In the genomic region with DNA sequence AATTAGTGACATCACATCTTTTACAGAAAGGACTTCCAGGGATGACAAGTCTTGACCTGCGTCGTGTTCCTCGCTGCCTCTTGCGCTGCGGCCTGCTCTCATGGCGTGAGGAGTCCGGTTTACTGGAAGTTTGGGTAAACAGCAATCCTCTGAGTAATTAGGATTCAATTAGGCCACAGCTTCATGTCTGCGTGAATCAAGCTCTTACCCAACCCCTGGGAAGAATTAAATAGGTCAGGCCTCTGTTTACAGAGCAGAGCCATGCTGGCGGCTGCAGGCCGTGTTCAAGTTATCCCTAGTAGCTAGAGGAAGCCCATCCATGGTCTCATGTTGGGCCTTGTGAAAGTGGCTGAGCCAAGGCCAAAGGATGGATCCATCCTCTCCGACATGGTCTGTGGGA, we compare ENCODE assay signal across 18 mouse cellular contexts. TPM values are rescaled to one million over a fixed set of nuclear protein-coding genes. Genes with fewer than 3 reads are reported as not detected.
DNase-seq lines count a peak whose midpoint lies in the region; ATAC-seq and TF ChIP-seq lines count a peak whose summit lies in the region.
"Had no signal": no experiment of that assay in that cellular context is flagged by ENCODE, and none has a peak within 500 bp of the region (broad histone marks: within the 10 kb centered on the region; RNA-seq: fewer than 3 reads in every experiment).

No protein-coding gene starts in this region.

- intact Hi-C loops in heart, adult 2 months (cut with DNase I): loop anchor here (10.0 kb wide), 1 partner anchor 123 kb away; no protein-coding TSS in a partner anchor

- no peaks in the 10 kb centered on the region for H3K27me3 ChIP-seq in heart, adult 2 months (ENCODE audit: control insufficient read depth, insufficient read depth, low read length)
- no peaks in the 10 kb centered on the region for H3K27me3 ChIP-seq in heart, embryonic 11.5 days (ENCODE audit: control insufficient read depth, insufficient read depth, low read length)
- no peaks in the 10 kb centered on the region for H3K27me3 ChIP-seq in lung, embryonic 15.5 days
- H3K27me3 ChIP-seq: embryonic facial prominence, embryonic 13.5 days; hindbrain, embryonic 13.5 days; midbrain, embryonic 13.5 days; Patski had no signal

- peaks cover 7% of the 10 kb centered on the region for H3K4me1 ChIP-seq in heart, adult 2 months (ENCODE audit: control insufficient read depth, insufficient read depth, low read length)
- H3K4me1 ChIP-seq in heart, embryonic 11.5 days (ENCODE audit: control insufficient read depth, insufficient read depth, low read length): no peaks in the 10 kb centered on the region
- H3K4me1 ChIP-seq in lung, embryonic 15.5 days: peaks cover 40% of the 10 kb centered on the region

- no peak for TF ChIP-seq POLR2A in heart, adult 2 months (IDR thresholded peaks at IDR 0.05; ENCODE audit: insufficient read depth, low read depth, low read length)

- no peaks in the 10 kb centered on the region for H3K79me2 ChIP-seq in heart, adult 2 months (replicated peaks; ENCODE audit: control insufficient read depth, insufficient read depth, low read length)

- peak overlapping the region; percentile 67 for H3K27ac ChIP-seq in heart, adult 2 months
- no peak overlapping the region for H3K27ac ChIP-seq in heart, embryonic 11.5 days (ENCODE audit: low read depth, low read length)
- peak overlapping the region; percentile 55 for H3K27ac ChIP-seq in lung, embryonic 15.5 days
- H3K27ac ChIP-seq: embryonic facial prominence, embryonic 13.5 days; forebrain, embryonic 10.5 days; hindbrain, embryonic 13.5 days; macrophage; midbrain, embryonic 13.5 days had no signal

- WGBS in heart, adult 2 months: 67% methylated on average over 11 of the region's 11 CpGs
- WGBS in heart, embryonic 11.5 days (ENCODE audit: insufficient replicate concordance): 79% methylated on average over 11 of the region's 11 CpGs
- WGBS in lung, embryonic 15.5 days: 59% methylated on average over 11 of the region's 11 CpGs

- no peak for TF ChIP-seq EP300 in heart, adult 2 months (IDR thresholded peaks at IDR 0.05; ENCODE audit: insufficient read depth, low read depth, low read length)

- H3K36me3 ChIP-seq in heart, adult 2 months (ENCODE audit: control insufficient read depth, insufficient read depth, low read length): no peaks in the 10 kb centered on the region
- H3K36me3 ChIP-seq in heart, embryonic 11.5 days (ENCODE audit: control insufficient read depth, insufficient read depth, low read length): no peaks in the 10 kb centered on the region
- H3K36me3 ChIP-seq in lung, embryonic 15.5 days: no peaks in the 10 kb centered on the region
- H3K36me3 ChIP-seq: embryonic facial prominence, embryonic 13.5 days; forebrain, embryonic 10.5 days; hindbrain, embryonic 13.5 days; midbrain, embryonic 13.5 days had no signal

- H3K9me3 ChIP-seq in heart, embryonic 11.5 days (replicated peaks; ENCODE audit: control insufficient read depth, low read length): no peaks in the 10 kb centered on the region
- H3K9me3 ChIP-seq in lung, embryonic 15.5 days: no peaks in the 10 kb centered on the region
- H3K9me3 ChIP-seq: embryonic facial prominence, embryonic 13.5 days; forebrain, embryonic 10.5 days; hindbrain, embryonic 13.5 days; midbrain, embryonic 13.5 days had no signal

- H3K9ac ChIP-seq in heart, adult 2 months (ENCODE audit: low read depth, low read length): no peak overlapping the region
- no peak overlapping the region for H3K9ac ChIP-seq in heart, embryonic 11.5 days (ENCODE audit: low read depth, low read length)
- H3K9ac ChIP-seq in lung, embryonic 15.5 days: no peak overlapping the region
- H3K9ac ChIP-seq: embryonic facial prominence, embryonic 13.5 days; hindbrain, embryonic 13.5 days; midbrain, embryonic 13.5 days had no signal

- H3K4me3 ChIP-seq in heart, adult 2 months: no peak overlapping the region
- H3K4me3 ChIP-seq in heart, embryonic 11.5 days (ENCODE audit: low read depth, low read length): no peak overlapping the region
- no peak overlapping the region for H3K4me3 ChIP-seq in lung, embryonic 15.5 days
- H3K4me3 ChIP-seq: embryonic facial prominence, embryonic 13.5 days; forebrain, embryonic 10.5 days; hindbrain, embryonic 13.5 days; midbrain, embryonic 13.5 days had no signal

- no peak for TF ChIP-seq CTCF in heart, adult 2 months (IDR thresholded peaks at IDR 0.05)

- no peak for ATAC-seq in heart, embryonic 11.5 days (replicated peaks; ENCODE audit: insufficient number of reproducible peaks, low FRiP score, low TSS enrichment)
- no peak; the same call in 1 of the 2 replicates for ATAC-seq in lung, embryonic 15.5 days (ENCODE audit: borderline replicate concordance, extremely low read depth, low FRiP score, low TSS enrichment)
- ATAC-seq in frontal cortex, adult (ENCODE audit: low TSS enrichment): no peak
- ATAC-seq: midbrain, embryonic 13.5 days; Patski had no signal

- no peak for DNase-seq in heart, adult 2 months
- peak; percentile 17 for DNase-seq in ZHBTc4 (ENCODE audit: low read depth, low spot score)
- peak; percentile 77 for DNase-seq in retina, postnatal 1 day
- DNase-seq in embryo, embryonic 10.5 days (ENCODE audit: low spot score): no peak
- no peak for DNase-seq in spleen, postnatal 4 days (ENCODE audit: low spot score in 2 of 2)
- DNase-seq: cerebellum, adult 18-20 months; heart, adult 18-20 months; kidney, adult 18-20 months; kidney, postnatal 4 days had no signal

- H3K4me2 ChIP-seq in heart, embryonic 11.5 days: no peak overlapping the region
- H3K4me2 ChIP-seq in lung, embryonic 15.5 days: no peak overlapping the region
- H3K4me2 ChIP-seq: embryonic facial prominence, embryonic 13.5 days; hindbrain, embryonic 13.5 days; midbrain, embryonic 13.5 days had no signal

RNA-seq across cellular contexts. Expression of a gene that starts 39.5 kb away (rescaled TPM):
- 10 to 100 TPM; 50.3 to 70.6 TPM for total RNA-seq in heart, adult 2 months (2021)
- polyA plus RNA-seq in heart, adult 2 months (2012; rRNA removed): 47.2 and 60.5 TPM in 2 replicates
- 26.8 and 45.4 TPM in 2 replicates for polyA plus RNA-seq in heart, embryonic 11.5 days (2014; fragmentation: Nextera tagmentation; extraction: Ambion mirVana)
- 96.1 and 107 TPM in 2 replicates for polyA plus RNA-seq in lung, embryonic 15.5 days (2015; fragmentation: Nextera tagmentation; extraction: Ambion mirVana)

Comparison
In these comparisons a context has a peak if more than half of its experiments do, and no peak if none do; other contexts are left out.
1. DNase-seq: peak in ZHBTc4 (single experiment) and retina, postnatal 1 day (single experiment); none in heart, adult 2 months (0 of 2), embryo, embryonic 10.5 days (single experiment) and spleen, postnatal 4 days (0 of 2).